Mouse (Mus musculus) heart, embryonic 11.5 days (tissue): Measurements from ENCODE around the gene Etfa. TPM values are rescaled to one million over a fixed set of nuclear protein-coding genes. Genes with fewer than 3 reads are reported as not detected.
A peak's percentile ranks its signal among the peaks of the same experiment; 100 is the strongest.

ENCODE experiments used
- ATAC-seq: fragments of 200-750 bp; cut with Nextera tagmentation; replicated peaks from 2 replicates; pipeline ENCODE4 v1.8.0; 2017; ENCODE audit warnings: moderate library complexity; ENCODE audit not compliant: insufficient number of reproducible peaks, low FRiP score, low TSS enrichment
- H3K27ac ChIP-seq: fragments of 300-500 bp; sonication (generic); 2 replicates; pipeline ENCODE4 v1.5.1; 2014; ENCODE audit warnings: mild to moderate bottlenecking, low read depth, low read length
- H3K27me3 ChIP-seq: fragments of 300-500 bp; sonication (generic); 2 replicates; pipeline ENCODE4 v1.6.1; 2014; ENCODE audit warnings: mild to moderate bottlenecking, low read length, mixed read lengths; ENCODE audit not compliant: control insufficient read depth, insufficient read depth
- H3K36me3 ChIP-seq: fragments of 300-500 bp; sonication (generic); 2 replicates; pipeline ENCODE4 v1.6.1; 2014; ENCODE audit warnings: mild to moderate bottlenecking, low read length, moderate library complexity, mixed read lengths; ENCODE audit not compliant: control insufficient read depth, insufficient read depth
- H3K4me1 ChIP-seq: fragments of 300-500 bp; sonication (generic); 2 replicates; pipeline ENCODE4 v1.6.1; 2014; ENCODE audit warnings: low read length; ENCODE audit not compliant: control insufficient read depth, insufficient read depth
- H3K4me2 ChIP-seq: fragments of 300-500 bp; sonication (generic); 2 replicates; pipeline ENCODE4 v1.6.1; 2014; ENCODE audit warnings: mild to moderate bottlenecking, moderate library complexity
- H3K4me3 ChIP-seq: fragments of 300-500 bp; sonication (generic); 2 replicates; pipeline ENCODE4 v1.5.1; 2014; ENCODE audit warnings: low read depth, low read length
- H3K9ac ChIP-seq: fragments of 300-500 bp; sonication (generic); 2 replicates; pipeline ENCODE4 v1.6.1; 2014; ENCODE audit warnings: mild to moderate bottlenecking, low read depth, low read length, moderate library complexity
- H3K9me3 ChIP-seq: fragments of 300-500 bp; sonication (generic); replicated peaks from 2 replicates; pipeline ENCODE4 v1.6.1; 2016; ENCODE audit warnings: low read length; ENCODE audit not compliant: control insufficient read depth
- WGBS: fragments of 180-500 bp; shearing (Covaris S2); extraction: QIAGEN DNeasy Blood & Tissue Kit; methylation state at CpG from one replicate; pipeline ENCODE4 v1.1.7; 2014; ENCODE audit not compliant: insufficient replicate concordance; 5-methylcytosine and 5-hydroxymethylcytosine counted together
- polyA plus RNA-seq: library from polyadenylated mRNA; unstranded; fragments of >200 nt; fragmentation: Nextera tagmentation; extraction: Ambion mirVana; gene quantifications from 2 replicates; pipeline ENCODE4 v1.2.1, GENCODE M21; 2014

Gene Etfa
- polyA plus RNA-seq, 1 experiment from 2014 or later = 283 TPM

DNA sequence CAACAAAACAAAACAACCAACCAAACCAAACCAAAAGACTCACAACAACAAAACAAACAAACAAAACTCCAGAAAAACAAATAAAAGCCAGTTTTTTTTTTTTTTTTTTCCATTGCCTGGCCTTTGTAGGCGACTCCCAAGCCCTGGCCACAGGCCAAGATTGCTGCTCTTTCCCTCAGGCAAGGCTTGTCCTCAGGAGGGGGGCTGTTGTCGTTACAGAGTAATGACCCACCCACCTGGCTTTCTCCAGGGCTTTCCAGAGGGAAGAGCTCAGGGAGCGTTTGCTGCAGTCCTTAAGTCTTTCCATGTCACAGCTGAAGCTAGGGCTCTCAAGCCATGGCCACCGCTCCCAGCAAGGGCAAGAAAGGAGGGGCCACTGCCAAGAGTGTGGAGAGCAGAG, 26.3 kb upstream of the Etfa start, which contains the start of gene Isl2:
Gene Isl2, plus strand, starts transcription at position 296 of the 400 bp plus-strand sequence.
- Histone ChIP-seq H3K4me3 (peak within 1 kb of the TSS; percentile 48), H3K4me1 (peaks cover 14% of the 10 kb centered on the region), H3K9ac (no peak within 1 kb of the TSS), H3K9me3 (no peaks in the 10 kb centered on the region), H3K27me3 (peaks cover 46% of the 10 kb centered on the region), H3K27ac (no peak within 1 kb of the TSS), H3K4me2 (peak within 1 kb of the TSS; percentile 82), H3K36me3 (no peaks in the 10 kb centered on the region)
- 6% methylated on average over 4 of the region's 4 CpGs for WGBS
- ATAC-seq = no peak

DNA sequence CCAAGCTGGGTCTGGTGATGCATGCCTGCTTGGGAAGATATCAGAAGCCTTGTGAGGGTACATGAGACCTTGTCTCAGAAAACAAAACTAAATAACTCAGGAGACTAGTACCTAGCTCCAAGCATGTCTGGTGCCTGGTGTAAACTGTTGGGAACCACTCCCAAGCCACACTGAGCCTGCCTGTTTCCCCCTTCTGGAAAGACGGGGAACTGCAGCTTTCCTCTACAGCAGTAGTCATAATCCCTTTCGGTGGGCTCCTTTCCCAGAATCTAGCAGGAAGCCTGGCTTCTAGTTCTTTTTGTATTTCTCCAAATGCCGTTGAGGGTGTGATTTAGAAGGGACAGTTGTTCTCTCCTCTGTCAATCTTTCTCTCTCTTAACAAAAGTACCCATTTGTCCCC, 23.9 kb upstream of the Etfa start:
- ATAC-seq = no peak
- 23% methylated on average over 3 of the region's 3 CpGs for WGBS
- Histone ChIP-seq H3K4me3 (no peak overlapping the region), H3K4me2 (no peak overlapping the region), H3K9ac (no peak overlapping the region), H3K27ac (no peak overlapping the region), H3K27me3 (peaks cover 27% of the 10 kb centered on the region), H3K9me3 (no peaks in the 10 kb centered on the region), H3K4me1 (peaks cover 5% of the 10 kb centered on the region; the same call in 1 of the 2 replicates), H3K36me3 (no peaks in the 10 kb centered on the region)

DNA sequence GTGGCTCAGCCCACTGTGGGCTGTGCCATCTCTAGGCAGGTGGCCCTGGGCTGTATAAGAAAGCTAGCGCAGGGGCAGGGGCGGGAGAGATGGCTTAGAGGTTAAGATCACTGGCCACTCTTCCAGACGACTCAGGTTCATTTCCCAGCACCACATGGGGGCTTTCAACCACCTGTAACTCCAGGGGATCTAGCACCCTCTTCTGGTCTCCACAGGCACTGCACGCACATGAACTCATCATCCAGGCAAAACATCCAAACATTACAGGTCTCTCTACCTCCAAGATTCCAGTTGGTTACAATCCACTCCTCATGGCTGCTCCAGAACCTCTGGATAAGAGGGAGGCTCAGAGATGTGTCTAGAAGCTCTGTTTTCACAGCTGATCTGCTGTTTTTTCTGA, 13.7 kb upstream of the Etfa start:
- Histone ChIP-seq H3K27ac (no peak overlapping the region), H3K9me3 (no peaks in the 10 kb centered on the region), H3K4me2 (no peak overlapping the region), H3K4me3 (no peak overlapping the region), H3K4me1 (no peaks in the 10 kb centered on the region), H3K36me3 (no peaks in the 10 kb centered on the region), H3K9ac (no peak overlapping the region), H3K27me3 (no peaks in the 10 kb centered on the region)
- ATAC-seq = no peak
- 48% methylated on average over 4 of the region's 4 CpGs for WGBS

DNA sequence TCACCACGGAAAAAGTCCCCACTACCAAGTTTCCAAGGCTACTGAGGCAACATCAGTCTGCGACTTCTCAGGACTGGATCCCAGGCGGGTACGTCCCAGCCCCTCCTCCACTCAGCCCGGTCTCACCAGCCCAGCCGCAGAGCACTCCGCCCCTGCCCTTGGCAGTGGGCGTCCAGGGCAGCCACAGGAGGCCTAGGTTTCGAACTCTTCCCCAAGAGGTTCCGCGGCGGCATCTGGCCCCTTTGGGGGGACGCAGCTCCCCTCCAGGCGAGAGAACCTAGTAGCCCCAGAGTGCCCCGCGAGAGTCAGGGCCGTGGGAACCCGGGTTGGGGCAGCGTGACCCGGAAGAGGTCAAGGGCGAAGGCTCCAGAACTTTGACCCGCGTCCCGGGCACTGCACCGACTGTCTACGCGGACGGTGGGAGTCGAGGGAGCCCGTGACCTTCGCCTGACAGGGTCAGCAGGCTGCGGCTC, 486 bp downstream of the Etfa start:
- peak overlapping the region; percentile 75 for H3K4me2 ChIP-seq
- 0% methylated on average over 24 of the region's 32 CpGs for WGBS

DNA sequence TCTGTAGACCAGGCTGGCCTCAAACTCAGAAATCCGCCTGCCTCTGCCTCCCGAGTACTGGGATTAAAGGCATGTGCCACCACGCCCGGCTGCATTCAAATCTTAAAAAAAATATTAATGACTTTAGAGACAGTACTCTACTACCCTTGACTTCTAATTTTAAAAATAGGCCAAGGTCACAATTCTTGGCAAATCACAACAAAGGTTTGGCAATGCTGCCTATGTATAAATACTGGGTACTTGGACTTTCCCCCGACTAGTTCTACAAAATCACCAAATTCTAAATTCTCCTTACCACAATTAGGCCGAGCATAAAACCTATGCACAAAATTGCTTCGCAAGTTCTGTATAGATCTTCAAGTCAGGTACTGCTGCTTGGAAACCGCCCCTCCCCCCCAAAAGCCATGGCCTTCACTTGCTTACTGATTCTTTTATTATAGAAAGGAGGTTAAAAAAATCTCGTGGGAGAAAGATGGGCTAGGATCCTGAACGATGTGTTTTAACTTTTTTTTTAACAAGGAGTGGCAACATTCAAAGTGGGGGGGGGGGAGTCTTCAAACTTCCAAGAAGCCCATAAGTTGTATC, 1.3 kb downstream of the Etfa start:
- H3K9ac ChIP-seq = peak overlapping the region; percentile 97; the same call in 1 of the 2 replicates
- ATAC-seq = no peak
- H3K4me3 ChIP-seq = peak overlapping the region; percentile 85
- peaks cover 12% of the 10 kb centered on the region for H3K27me3 ChIP-seq
- H3K4me2 ChIP-seq = peak overlapping the region; percentile 75
- peaks cover 3% of the 10 kb centered on the region; the same call in 1 of the 2 replicates for H3K4me1 ChIP-seq
- no peak overlapping the region for H3K27ac ChIP-seq
- no peaks in the 10 kb centered on the region for H3K36me3 ChIP-seq
- no peaks in the 10 kb centered on the region for H3K9me3 ChIP-seq
- WGBS = 80% methylated on average over 10 of the region's 10 CpGs

More for the DNA sequence above, 486 bp downstream of the Etfa start:
- peaks cover 12% of the 10 kb centered on the region for H3K27me3 ChIP-seq
- peak overlapping the region; percentile 85 for H3K4me3 ChIP-seq
- ATAC-seq = peak; percentile 73
- H3K9me3 ChIP-seq = no peaks in the 10 kb centered on the region
- peak overlapping the region; percentile 90 for H3K27ac ChIP-seq
- H3K36me3 ChIP-seq = no peaks in the 10 kb centered on the region
- H3K4me1 ChIP-seq = peaks cover 3% of the 10 kb centered on the region; the same call in 1 of the 2 replicates
- H3K9ac ChIP-seq = peak overlapping the region; percentile 97

DNA sequence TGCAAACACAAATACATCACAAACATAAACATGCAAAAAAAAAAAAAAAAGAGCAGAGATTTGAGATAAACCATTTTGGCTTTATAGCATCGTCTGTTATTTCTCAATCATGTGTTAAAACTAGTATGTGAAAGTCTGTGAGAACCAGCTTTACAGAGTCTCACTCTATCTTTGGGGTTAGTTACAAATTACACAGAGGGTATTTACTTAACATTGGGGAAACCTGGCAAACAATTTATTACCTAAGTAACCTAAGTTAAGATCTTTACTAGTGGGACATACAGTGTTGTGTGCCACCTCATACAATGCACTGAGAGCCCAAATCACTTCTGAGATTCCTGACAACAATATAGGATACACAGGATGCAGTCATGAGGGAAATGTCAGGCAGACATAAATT, 2.3 kb downstream of the Etfa start:
- H3K27me3 ChIP-seq = peaks cover 8% of the 10 kb centered on the region
- 82% methylated on average over 1 of the region's 1 CpGs for WGBS
- no peak overlapping the region for H3K4me3 ChIP-seq
- no peaks in the 10 kb centered on the region for H3K36me3 ChIP-seq
- H3K27ac ChIP-seq = no peak overlapping the region
- no peak overlapping the region for H3K4me2 ChIP-seq
- H3K9ac ChIP-seq = no peak overlapping the region
- peaks cover 3% of the 10 kb centered on the region; the same call in 1 of the 2 replicates for H3K4me1 ChIP-seq
- no peaks in the 10 kb centered on the region for H3K9me3 ChIP-seq
- ATAC-seq = no peak

DNA sequence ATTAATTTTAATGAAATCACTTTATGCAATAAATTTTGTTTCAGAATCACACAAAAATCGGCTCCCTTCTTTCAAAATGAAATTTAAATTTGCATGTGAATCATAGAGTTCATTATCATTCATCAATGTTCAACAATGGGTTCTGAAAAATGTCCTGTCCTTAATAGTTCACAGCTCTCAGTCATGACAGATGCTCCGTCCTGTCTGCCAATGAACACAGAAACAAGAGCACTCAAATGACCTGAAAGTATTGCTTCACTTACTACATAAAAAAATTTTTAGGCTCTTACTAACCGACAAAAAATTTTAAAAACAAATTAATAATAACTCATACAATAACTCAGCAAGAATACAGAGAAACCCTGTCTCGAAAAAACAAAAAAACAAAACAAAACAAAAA, 3.3 kb downstream of the Etfa start:
- no peak overlapping the region for H3K4me2 ChIP-seq
- H3K9ac ChIP-seq = no peak overlapping the region
- no peak overlapping the region for H3K4me3 ChIP-seq
- ATAC-seq = no peak
- no peaks in the 10 kb centered on the region for H3K36me3 ChIP-seq
- H3K27ac ChIP-seq = no peak overlapping the region
- no peaks in the 10 kb centered on the region for H3K9me3 ChIP-seq
- H3K27me3 ChIP-seq = 0 out of 2 replicates have a peak, but pooled peaks cover 3% of the 10 kb centered on the region
- peaks cover 3% of the 10 kb centered on the region; the same call in 1 of the 2 replicates for H3K4me1 ChIP-seq
- 80% methylated on average over 4 of the region's 4 CpGs for WGBS

DNA sequence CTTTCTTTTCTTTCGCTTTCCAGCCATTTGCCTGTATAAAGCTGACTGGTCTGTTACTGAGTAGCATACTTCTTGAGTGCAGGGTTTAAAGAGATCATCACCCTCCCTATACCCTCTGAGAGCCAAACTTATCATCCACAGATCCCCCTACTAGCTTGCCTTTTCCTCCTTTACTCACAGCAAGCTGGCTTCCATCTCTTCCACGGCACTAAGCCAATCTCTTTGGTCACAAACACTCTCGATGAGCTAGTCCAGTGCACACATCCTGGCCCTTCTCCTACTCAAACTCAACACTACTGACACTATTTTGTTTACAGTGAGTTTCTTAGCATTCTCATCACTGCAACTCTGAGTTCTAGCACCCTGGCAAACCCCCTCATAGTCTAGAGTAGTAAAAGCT, 4.1 kb downstream of the Etfa start:
- no peak for ATAC-seq
- Histone ChIP-seq H3K27ac (no peak overlapping the region), H3K4me2 (no peak overlapping the region), H3K9me3 (no peaks in the 10 kb centered on the region), H3K36me3 (no peaks in the 10 kb centered on the region), H3K4me1 (peaks cover 3% of the 10 kb centered on the region; the same call in 1 of the 2 replicates), H3K9ac (no peak overlapping the region), H3K4me3 (no peak overlapping the region), H3K27me3 (no peaks in the 10 kb centered on the region)
- 82% methylated on average over 3 of the region's 3 CpGs for WGBS

DNA sequence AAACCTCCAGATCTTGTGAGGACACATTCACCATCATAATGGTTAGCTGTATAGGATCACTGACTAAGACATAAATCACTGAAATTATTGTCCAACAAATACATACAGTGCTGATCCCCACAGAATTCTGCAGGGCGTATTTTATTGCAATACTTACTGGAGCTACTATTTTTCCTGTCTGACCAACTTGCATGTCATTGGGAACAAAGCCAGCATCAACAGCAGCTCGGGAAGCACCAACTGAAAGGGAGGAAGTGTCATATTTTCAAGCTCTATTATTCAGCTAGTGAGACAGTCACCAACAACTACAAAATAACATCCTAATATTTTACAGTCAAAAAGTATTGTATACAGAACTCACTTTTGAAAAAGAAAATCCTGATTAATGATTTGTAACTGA, 29.9 kb downstream of the Etfa start:
- Histone ChIP-seq H3K4me2 (no peak overlapping the region), H3K4me3 (no peak overlapping the region), H3K27me3 (no peaks in the 10 kb centered on the region), H3K27ac (no peak overlapping the region), H3K9ac (no peak overlapping the region), H3K4me1 (no peaks in the 10 kb centered on the region), H3K9me3 (no peaks in the 10 kb centered on the region), H3K36me3 (0 out of 2 replicates have a peak, but pooled peaks cover 3% of the 10 kb centered on the region)
- 68% methylated on average over 2 of the region's 2 CpGs for WGBS
- no peak for ATAC-seq
